Mouse (Mus musculus): Measurements from ENCODE around the gene Baz2b.
"Not testable (repeated sequence)": the region's sequence is repeated elsewhere in the genome, so short reads cannot be mapped to it uniquely, and the experiment has no call there.

The Baz2b gene

DNA sequence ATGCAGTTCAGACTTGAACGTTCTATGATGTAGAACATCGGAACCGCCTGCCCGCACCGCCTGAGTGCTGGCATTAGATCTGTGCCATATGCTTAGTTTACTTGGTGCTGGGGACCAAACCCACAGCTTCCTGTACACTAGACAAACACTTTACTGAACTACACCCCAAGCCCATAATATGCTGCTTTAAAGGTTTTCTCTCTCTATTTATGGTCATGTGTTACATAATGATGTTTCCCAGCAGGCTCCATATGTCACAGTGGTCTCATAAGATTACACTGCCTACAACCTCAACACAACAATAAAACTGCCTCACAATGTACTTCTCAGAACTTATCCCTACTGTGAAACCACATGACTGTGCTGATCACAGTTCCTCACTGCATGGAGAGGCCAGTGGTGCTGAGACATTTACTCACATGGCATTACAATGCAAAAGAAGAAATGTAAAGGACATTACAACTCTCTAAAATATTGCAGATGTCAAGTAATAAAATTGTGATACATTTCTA is 9.5 kb downstream of the Baz2b start:
- no peak for DNase-seq (ENCODE audit: low spot score in 2 of 2)

DNA sequence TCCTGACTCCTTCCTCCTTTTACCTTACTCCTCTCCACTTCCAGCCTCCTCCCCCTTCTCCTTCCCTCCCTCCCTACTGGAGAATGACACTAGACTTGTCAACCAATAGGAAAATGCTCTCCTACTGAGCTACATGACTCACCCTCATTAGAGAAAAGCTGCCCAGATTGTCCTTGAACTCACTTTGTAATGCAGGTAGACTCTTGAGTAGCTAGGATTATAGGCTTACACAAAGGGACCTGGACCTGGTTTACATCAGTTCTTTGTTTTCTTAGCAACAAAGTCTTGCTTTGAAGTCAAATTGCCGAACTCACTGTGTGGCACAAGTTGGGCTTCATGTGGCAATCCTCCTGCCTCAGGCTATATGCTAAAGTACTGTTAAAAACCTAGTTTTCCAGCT is 12.8 kb downstream of the Baz2b start:
- DNase-seq (ENCODE audit: low spot score in 2 of 2), result no peak

DNA sequence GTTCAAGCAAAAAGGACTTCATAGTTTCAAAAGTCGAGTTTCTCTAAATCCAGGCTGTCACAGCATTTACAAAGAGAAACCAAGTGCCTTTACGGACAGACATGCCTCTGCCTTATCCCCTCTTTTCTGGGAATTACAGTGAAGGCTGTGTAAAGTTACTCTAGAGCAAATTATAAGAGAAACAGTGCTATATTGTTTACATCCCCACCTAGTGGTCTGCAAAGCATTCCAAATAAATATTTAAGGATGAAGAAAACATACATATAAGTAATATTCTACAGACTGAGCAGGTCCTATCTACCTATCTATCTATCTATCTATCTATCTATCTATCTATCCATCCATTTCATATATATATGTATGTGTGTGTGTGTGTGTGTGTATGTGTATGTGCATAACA is 27.9 kb downstream of the Baz2b start:
- no peak for DNase-seq (ENCODE audit: low spot score in 2 of 2)

DNA sequence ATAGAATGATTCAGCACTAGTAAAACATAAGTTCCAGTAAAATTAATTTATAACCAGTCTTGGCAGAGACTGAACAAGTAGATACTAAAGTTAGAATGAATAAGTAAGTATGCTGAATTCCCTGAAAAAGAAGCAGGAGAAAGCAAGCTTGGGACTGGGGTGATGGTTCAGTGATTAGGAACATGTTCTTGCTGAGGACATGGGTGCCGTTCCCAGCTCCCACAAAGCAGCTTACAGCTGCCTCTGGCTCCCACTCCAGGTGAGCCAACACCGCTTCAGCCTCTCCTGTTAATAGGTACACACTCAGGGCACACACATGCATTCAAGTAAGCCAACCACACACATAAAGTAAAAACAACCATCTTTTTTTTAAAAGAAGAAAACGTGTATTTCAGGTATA is 32.1 kb downstream of the Baz2b start:
- DNase-seq (ENCODE audit: low spot score in 2 of 2), result no peak

GRCm38 (mm10) chr2:60176087-60176486 is 33.6 kb downstream of the Baz2b start:
- no peak for DNase-seq (ENCODE audit: low spot score in 2 of 2)

- DNase-seq (ENCODE audit: low spot score in 2 of 2), result no peak
Measured at GRCm38 (mm10) chr2:60175078-60175477, 34.6 kb downstream of the Baz2b start.

- DNase-seq (ENCODE audit: low spot score in 2 of 2), result no peak
Measured at GRCm38 (mm10) chr2:60173595-60173994, 36.0 kb downstream of the Baz2b start.

- no peak for DNase-seq (ENCODE audit: low spot score in 2 of 2)
Measured at GRCm38 (mm10) chr2:60173190-60173589, 36.4 kb downstream of the Baz2b start.

GRCm38 (mm10) chr2:60172531-60172914 is 37.1 kb downstream of the Baz2b start:
- DNase-seq (ENCODE audit: low spot score in 2 of 2), result peak in 1 of 2 experiments; percentile 17

DNA sequence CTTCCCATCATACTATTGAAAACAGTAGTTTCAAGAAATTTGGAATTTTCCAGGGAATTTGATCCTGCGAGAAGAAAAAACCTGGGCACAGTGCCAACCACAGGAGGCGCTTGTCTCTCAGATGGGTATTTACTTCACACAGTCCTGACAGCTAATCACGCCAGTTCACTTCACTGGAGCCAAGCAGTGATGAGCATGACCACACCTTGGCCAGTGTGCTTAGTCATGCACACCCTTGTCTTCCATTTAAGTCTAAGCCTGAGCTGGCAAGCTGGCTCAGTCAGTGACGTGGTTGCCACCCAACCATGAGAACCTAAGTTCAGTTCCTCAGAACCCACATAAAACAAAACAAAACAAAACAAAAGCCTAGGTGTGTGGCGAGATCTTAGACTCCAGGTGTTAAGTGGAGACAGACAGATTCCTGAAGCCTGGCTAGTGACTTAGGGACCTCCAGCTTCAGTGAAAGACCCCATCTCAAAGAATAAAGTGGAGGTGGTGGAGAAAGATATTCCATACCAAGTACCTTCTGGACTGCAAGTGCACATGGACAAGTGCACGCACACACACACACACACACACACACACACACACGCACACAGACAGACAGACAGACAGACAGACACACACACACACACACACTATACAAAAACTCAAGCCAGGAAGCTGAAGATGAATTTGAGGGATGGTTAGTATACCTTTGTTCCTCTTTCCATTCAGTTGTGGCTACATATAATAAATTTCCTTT is 37.7 kb downstream of the Baz2b start:
- no peak for DNase-seq (ENCODE audit: low spot score in 2 of 2)

GRCm38 (mm10) chr2:60166878-60167277 is 42.8 kb downstream of the Baz2b start:
- DNase-seq (ENCODE audit: low spot score in 2 of 2), result no peak

GRCm38 (mm10) chr2:60165679-60166078 is 44.0 kb downstream of the Baz2b start:
- DNase-seq (ENCODE audit: low spot score in 2 of 2), result no peak

DNA sequence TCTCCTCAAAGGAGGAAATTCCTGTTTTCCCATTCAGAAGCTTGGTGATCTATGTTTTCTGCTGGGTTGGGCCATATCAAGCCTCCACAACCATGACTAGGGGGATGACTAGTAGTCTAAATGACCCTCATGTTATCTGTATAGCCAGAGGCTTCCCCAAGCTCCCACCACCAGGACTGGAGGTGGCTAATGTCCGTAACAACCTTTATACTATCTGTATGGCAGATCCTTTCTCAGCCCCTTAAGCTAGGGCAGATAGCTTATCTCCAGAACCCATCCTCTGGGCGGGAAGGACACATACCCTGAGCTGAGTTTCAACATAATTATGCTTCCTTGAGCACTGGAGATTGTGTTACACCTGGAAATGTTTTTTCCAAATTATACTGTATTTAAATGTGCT is 45.9 kb downstream of the Baz2b start:
- no peak for DNase-seq (ENCODE audit: low spot score in 2 of 2)

GRCm38 (mm10) chr2:60152481-60152880 is 57.2 kb downstream of the Baz2b start:
- DNase-seq (ENCODE audit: low spot score in 2 of 2), result no peak

GRCm38 (mm10) chr2:60148651-60149050 is 61.0 kb downstream of the Baz2b start:
- no peak for DNase-seq (ENCODE audit: low spot score in 2 of 2)

GRCm38 (mm10) chr2:60147428-60147827 is 62.2 kb downstream of the Baz2b start:
- no peak for DNase-seq (ENCODE audit: low spot score in 2 of 2)

- DNase-seq (ENCODE audit: low spot score in 2 of 2), result peak in 1 of 2 experiments; percentile 13
Measured at GRCm38 (mm10) chr2:60145742-60146141, 63.9 kb downstream of the Baz2b start.

DNA sequence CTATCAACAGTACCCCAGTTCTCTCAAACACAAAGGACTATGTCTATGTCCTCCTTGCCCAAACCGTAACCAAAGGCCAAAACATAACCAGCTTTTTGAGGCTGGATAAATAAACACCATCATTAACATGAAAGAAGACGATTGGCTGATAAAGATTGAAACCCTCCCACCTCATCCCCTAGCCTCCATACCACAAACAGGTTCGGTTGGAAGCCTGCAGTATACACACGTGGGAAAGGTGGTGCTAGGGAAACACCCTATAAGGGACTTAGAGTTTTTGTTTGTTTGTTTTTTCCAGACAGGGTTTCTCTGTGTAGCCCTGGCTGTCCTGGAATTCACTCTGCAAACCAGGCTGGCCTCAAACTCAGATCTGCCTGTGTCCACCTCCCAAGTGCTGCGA is 66.3 kb downstream of the Baz2b start:
- no peak for DNase-seq (ENCODE audit: low spot score in 2 of 2)

DNA sequence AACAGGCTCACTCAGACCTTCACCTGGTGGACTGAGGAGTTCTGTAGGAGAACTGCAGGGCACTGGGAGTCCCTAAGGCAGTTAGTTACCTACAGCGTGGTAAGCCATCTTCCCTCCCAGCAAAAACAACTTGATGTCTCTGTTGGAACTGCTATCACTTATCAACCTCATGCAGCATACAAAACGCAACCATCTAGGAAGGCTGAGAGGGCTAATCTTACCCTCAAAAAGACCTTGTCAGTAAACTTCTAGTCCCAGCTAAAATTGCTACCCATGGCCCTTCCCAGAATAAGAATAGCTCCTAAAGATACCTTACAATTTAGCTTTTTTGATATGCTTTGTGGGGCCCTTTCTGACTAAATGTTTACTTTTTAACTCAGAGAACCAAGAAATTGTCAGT is 67.4 kb downstream of the Baz2b start:
- no peak for DNase-seq (ENCODE audit: low spot score in 2 of 2)

DNA sequence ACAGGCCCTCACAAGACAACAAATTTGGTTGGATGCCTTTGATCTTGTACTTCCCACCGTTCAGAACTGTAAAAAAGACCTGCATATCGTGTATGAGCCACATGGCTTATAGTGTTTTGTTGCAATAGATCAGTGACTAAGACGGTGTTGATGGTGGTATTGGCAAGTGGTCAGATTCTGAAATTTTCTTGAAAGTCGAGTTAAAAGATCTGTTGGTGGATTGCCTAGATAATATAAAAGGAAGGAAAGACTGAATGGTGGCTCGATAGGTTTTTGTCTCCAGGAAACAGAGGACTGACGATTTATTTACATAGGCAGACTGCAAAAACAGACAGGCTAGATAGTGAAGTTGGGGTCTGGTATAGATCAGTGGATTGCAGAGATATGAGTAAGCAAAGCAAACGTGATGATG is 70.9 kb downstream of the Baz2b start:
- no peak for DNase-seq (ENCODE audit: low spot score in 2 of 2)

- no peak for DNase-seq (ENCODE audit: low spot score in 2 of 2)
Measured at GRCm38 (mm10) chr2:60135796-60136195, 73.8 kb downstream of the Baz2b start.

DNA sequence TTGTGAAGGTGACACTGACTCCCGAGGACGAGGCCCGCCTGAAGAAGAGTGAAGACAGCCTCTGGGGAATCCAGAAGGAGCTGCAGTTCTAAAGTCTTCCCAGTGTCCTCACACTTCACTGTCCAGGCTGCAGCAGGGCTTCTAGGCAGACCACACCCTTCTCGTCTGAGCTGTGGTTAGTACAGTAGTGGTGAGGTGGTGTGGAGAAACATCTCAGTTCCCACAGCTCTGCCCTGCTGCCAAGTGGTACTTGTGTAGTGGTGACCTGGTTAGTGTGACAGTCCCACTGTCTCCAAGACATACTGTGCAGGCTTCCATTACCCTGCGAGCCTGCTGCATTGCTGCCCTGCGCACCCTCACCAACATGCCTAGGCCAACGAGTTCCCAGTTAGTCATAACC is 74.7 kb downstream of the Baz2b start:
- not testable (repeated sequence) for DNase-seq (ENCODE audit: low spot score in 2 of 2)

DNA sequence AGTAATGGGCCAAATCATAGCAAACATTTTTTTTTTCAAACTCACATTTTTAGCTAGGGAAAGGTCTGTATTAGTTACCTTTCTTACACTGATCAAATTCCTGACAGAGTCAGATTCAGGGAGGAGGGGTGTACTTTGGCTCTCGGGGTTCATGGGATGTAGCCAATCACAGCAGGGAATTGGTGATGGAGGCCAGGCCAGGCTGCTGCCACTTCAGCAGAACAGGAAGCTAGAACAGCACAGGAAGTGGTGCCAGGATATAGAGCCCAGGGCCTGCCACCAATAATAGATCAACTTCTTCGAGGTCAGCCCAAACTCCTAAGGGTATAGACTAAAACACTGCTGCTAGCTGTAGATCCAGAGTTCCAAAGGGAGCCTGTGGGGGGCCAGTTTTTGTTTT is 76.6 kb downstream of the Baz2b start:
- DNase-seq (ENCODE audit: low spot score in 2 of 2), result no peak
